Mouse (Mus musculus) ES-CJ7 (cell line): ENCODE results near the gene Slc39a7.

Experiments used
- DNase-seq: peaks from one replicate; pipeline ENCODE4 v3.0.0; 2011; ENCODE audit warnings: low read depth, low spot score

Slc39a7 gene

GRCm38 (mm10) chr17:34000150-34000537 is 31.3 kb downstream of the Slc39a7 start, which contains the start of gene H2-K1:
H2-K1 (minus strand) TSS chr17:34000347.
- DNase-seq = peak; percentile 86

- peak; percentile 18 for DNase-seq
These were observed 31.9 kb downstream of the Slc39a7 start for GRCm38 (mm10) chr17:33999341-34000149.

GRCm38 (mm10) chr17:33998697-33999096 is 32.8 kb downstream of the Slc39a7 start:
- DNase-seq = peak; percentile 12

GRCm38 (mm10) chr17:33997025-33997424 is 34.5 kb downstream of the Slc39a7 start:
- DNase-seq = peak; percentile 1

GRCm38 (mm10) chr17:33995651-33996050 is 35.8 kb downstream of the Slc39a7 start:
- DNase-seq = peak; percentile 1

- DNase-seq = no peak
These were observed 36.5 kb downstream of the Slc39a7 start for GRCm38 (mm10) chr17:33994959-33995358.

- peak; percentile 95 for DNase-seq
These were observed 39.5 kb downstream of the Slc39a7 start for GRCm38 (mm10) chr17:33991788-33992664.

GRCm38 (mm10) chr17:33982136-33982535 is 49.3 kb downstream of the Slc39a7 start:
- peak; percentile 72 for DNase-seq

GRCm38 (mm10) chr17:33981192-33981909 is 50.1 kb downstream of the Slc39a7 start:
- peak; percentile 99 for DNase-seq

GRCm38 (mm10) chr17:33980181-33981035 is 51.1 kb downstream of the Slc39a7 start:
- DNase-seq = peak; percentile 71

GRCm38 (mm10) chr17:33979512-33980050 is 51.9 kb downstream of the Slc39a7 start:
- DNase-seq = no peak

GRCm38 (mm10) chr17:33978631-33979031 is 52.9 kb downstream of the Slc39a7 start:
- DNase-seq = peak; percentile 68
